Mouse (Mus musculus) megakaryocyte, embryonic 14.5 days (primary cell): ENCODE measurements around the gene Kmt5c. TPM values are rescaled to one million over a fixed set of nuclear protein-coding genes. Genes with fewer than 3 reads are reported as not detected.

Experiments
- H3K27me3 ChIP-seq: replicated peaks from 2 replicates; pipeline ENCODE3; 2012; ENCODE audit warnings: inconsistent platforms
- H3K36me3 ChIP-seq: replicated peaks from 2 replicates; pipeline ENCODE3; 2012; ENCODE audit warnings: low read length, inconsistent platforms, mixed read lengths
- H3K4me1 ChIP-seq: 2 replicates; pipeline ENCODE4 v1.6.1; 2012; ENCODE audit warnings: inconsistent platforms
- H3K4me3 ChIP-seq: replicated peaks from 2 replicates; pipeline ENCODE3; 2012; ENCODE audit warnings: moderate library complexity, mild to moderate bottlenecking, inconsistent platforms
- H3K9me3 ChIP-seq: 2 replicates; pipeline ENCODE4 v1.6.1; 2012; ENCODE audit warnings: inconsistent platforms
- FLI1 ChIP-seq: IDR thresholded peaks from 2 replicates; pipeline ENCODE4 v1.6.1; 2012; ENCODE audit warnings: low read length, inconsistent platforms, mixed read lengths
- GATA1 ChIP-seq: IDR thresholded peaks from 3 replicates; pipeline ENCODE4 v1.6.1; 2012; ENCODE audit warnings: mixed read lengths, low read length, inconsistent platforms, borderline replicate concordance
- polyA plus RNA-seq: library from polyadenylated mRNA; stranded (reverse); fragments of >175 nt; gene quantifications from 2 replicates; pipeline ENCODE4 v1.2.3, GENCODE M21; 2012; ENCODE audit warnings: low replicate concordance; ENCODE audit not compliant: insufficient read depth

Gene Kmt5c
- polyA plus RNA-seq = 241 and 733 TPM in 2 replicates

- H3K9me3 ChIP-seq = no peaks in the 10 kb centered on the region
- H3K4me1 ChIP-seq = peaks cover 48% of the 10 kb centered on the region
- TF ChIP-seq FLI1 = no peak
- no peak for TF ChIP-seq GATA1
- peaks cover 36% of the 10 kb centered on the region for H3K36me3 ChIP-seq
- H3K4me3 ChIP-seq = peak within 1 kb of the TSS; percentile 94
- no peaks in the 10 kb centered on the region for H3K27me3 ChIP-seq
Measured at GRCm38 (mm10) chr7:4739544-4740275, at the start of gene Kmt5c. Gene Kmt5c, plus strand, starts transcription at chr7:4740115.

- Histone ChIP-seq H3K9me3 (no peaks in the 10 kb centered on the region), H3K4me3 (no peak within 1 kb of the TSS), H3K4me1 (peaks cover 24% of the 10 kb centered on the region), H3K27me3 (peaks cover 16% of the 10 kb centered on the region), H3K36me3 (no peaks in the 10 kb centered on the region)
- TF ChIP-seq GATA1 = no peak
- TF ChIP-seq FLI1 = no peak
Measured at GRCm38 (mm10) chr7:4690387-4690786, 49.5 kb upstream of the Kmt5c start, which contains the start of gene Brsk1. Gene Brsk1, plus strand, starts transcription at chr7:4690604.

- no peak for TF ChIP-seq GATA1
- peaks cover 16% of the 10 kb centered on the region for H3K27me3 ChIP-seq
- H3K9me3 ChIP-seq = no peaks in the 10 kb centered on the region
- peaks cover 23% of the 10 kb centered on the region for H3K4me1 ChIP-seq
- no peak overlapping the region for H3K4me3 ChIP-seq
- H3K36me3 ChIP-seq = no peaks in the 10 kb centered on the region
Measured at GRCm38 (mm10) chr7:4690951-4691653, 48.8 kb upstream of the Kmt5c start.

GRCm38 (mm10) chr7:4693004-4693403, 46.9 kb upstream of the Kmt5c start:
- Histone ChIP-seq H3K9me3 (no peaks in the 10 kb centered on the region), H3K36me3 (no peaks in the 10 kb centered on the region), H3K27me3 (peaks cover 16% of the 10 kb centered on the region), H3K4me1 (peaks cover 23% of the 10 kb centered on the region), H3K4me3 (no peak overlapping the region)
- TF ChIP-seq GATA1 (no peak), FLI1 (no peak)

GRCm38 (mm10) chr7:4702334-4702733, 37.6 kb upstream of the Kmt5c start:
- no peak overlapping the region for H3K4me3 ChIP-seq
- peaks cover 13% of the 10 kb centered on the region for H3K4me1 ChIP-seq
- no peak for TF ChIP-seq FLI1
- TF ChIP-seq GATA1 = no peak
- H3K27me3 ChIP-seq = peaks cover 35% of the 10 kb centered on the region
- H3K36me3 ChIP-seq = no peaks in the 10 kb centered on the region
- no peaks in the 10 kb centered on the region for H3K9me3 ChIP-seq

GRCm38 (mm10) chr7:4703195-4703594, 36.7 kb upstream of the Kmt5c start:
- Histone ChIP-seq H3K9me3 (no peaks in the 10 kb centered on the region), H3K27me3 (peaks cover 42% of the 10 kb centered on the region), H3K4me1 (peaks cover 16% of the 10 kb centered on the region), H3K36me3 (no peaks in the 10 kb centered on the region), H3K4me3 (no peak overlapping the region)
- TF ChIP-seq FLI1 (no peak), GATA1 (no peak)

GRCm38 (mm10) chr7:4705098-4705497, 34.8 kb upstream of the Kmt5c start:
- peaks cover 45% of the 10 kb centered on the region for H3K27me3 ChIP-seq

GRCm38 (mm10) chr7:4712594-4712993, 27.3 kb upstream of the Kmt5c start:
- H3K27me3 ChIP-seq = peaks cover 19% of the 10 kb centered on the region
- no peak for TF ChIP-seq GATA1
- no peak for TF ChIP-seq FLI1
- H3K4me3 ChIP-seq = no peak overlapping the region
- H3K4me1 ChIP-seq = peaks cover 12% of the 10 kb centered on the region
- H3K9me3 ChIP-seq = no peaks in the 10 kb centered on the region
- H3K36me3 ChIP-seq = no peaks in the 10 kb centered on the region

More at GRCm38 (mm10) chr7:4705098-4705497, 34.8 kb upstream of the Kmt5c start:
- no peaks in the 10 kb centered on the region for H3K36me3 ChIP-seq
- TF ChIP-seq GATA1 (no peak), FLI1 (no peak)
- no peak overlapping the region for H3K4me3 ChIP-seq
- H3K4me1 ChIP-seq = peaks cover 16% of the 10 kb centered on the region
- no peaks in the 10 kb centered on the region for H3K9me3 ChIP-seq

- Histone ChIP-seq H3K27me3 (no peaks in the 10 kb centered on the region), H3K4me1 (peaks cover 15% of the 10 kb centered on the region), H3K36me3 (no peaks in the 10 kb centered on the region), H3K9me3 (no peaks in the 10 kb centered on the region), H3K4me3 (no peak overlapping the region)
- TF ChIP-seq GATA1 = no peak
- no peak for TF ChIP-seq FLI1
Measured at GRCm38 (mm10) chr7:4716955-4717354, 23.0 kb upstream of the Kmt5c start.

GRCm38 (mm10) chr7:4719276-4719675, 20.6 kb upstream of the Kmt5c start:
- Histone ChIP-seq H3K9me3 (no peaks in the 10 kb centered on the region), H3K27me3 (no peaks in the 10 kb centered on the region), H3K4me3 (no peak overlapping the region), H3K4me1 (peaks cover 13% of the 10 kb centered on the region), H3K36me3 (no peaks in the 10 kb centered on the region)
- TF ChIP-seq FLI1 (no peak), GATA1 (no peak)
